Mouse (Mus musculus) midbrain, embryonic 10.5 days (tissue): ENCODE data around the gene Aprt. TPM values are rescaled to one million over a fixed set of nuclear protein-coding genes. Genes with fewer than 3 reads are reported as not detected.
"Not testable (repeated sequence)": the region's sequence is repeated elsewhere in the genome, so short reads cannot be mapped to it uniquely, and the experiment has no call there.

Experiments used
- DNase-seq: peaks from one replicate; pipeline ENCODE4 v3.0.0-alpha.2; 2017; ENCODE audit warnings: low spot score
- H3K27ac ChIP-seq: fragments of 300-500 bp; sonication (generic); replicated peaks from 2 replicates; pipeline ENCODE4 v1.5.1; 2016; ENCODE audit warnings: mild to moderate bottlenecking
- H3K27me3 ChIP-seq: fragments of 300-500 bp; sonication (generic); 2 replicates; pipeline ENCODE4 v1.6.1; 2016; ENCODE audit warnings: low read depth, mild to moderate bottlenecking; ENCODE audit not compliant: poor library complexity, severe bottlenecking
- H3K36me3 ChIP-seq: fragments of 300-500 bp; sonication (generic); 2 replicates; pipeline ENCODE4 v1.6.1; 2016; ENCODE audit warnings: mild to moderate bottlenecking, moderate library complexity
- H3K4me1 ChIP-seq: fragments of 300-500 bp; sonication (generic); 2 replicates; pipeline ENCODE4 v1.6.1; 2016
- H3K4me3 ChIP-seq: fragments of 300-500 bp; sonication (generic); 2 replicates; pipeline ENCODE4 v1.5.1; 2016; ENCODE audit warnings: mild to moderate bottlenecking, moderate library complexity
- H3K9me3 ChIP-seq: fragments of 300-500 bp; sonication (generic); replicated peaks from 2 replicates; pipeline ENCODE4 v1.6.1; 2016; ENCODE audit warnings: mild to moderate bottlenecking
- whole genome bisulfite sequencing: fragments of 180-500 bp; shearing (Covaris S2); methylation state at CpG from one replicate; pipeline ENCODE4 v1.1.7; 2016; 5-methylcytosine and 5-hydroxymethylcytosine counted together
- polyA plus RNA-seq: library from polyadenylated mRNA; unstranded; fragments of >200 nt; fragmentation: Nextera tagmentation; extraction: Ambion mirVana; gene quantifications from 2 replicates; pipeline ENCODE4 v1.2.1, GENCODE M21; 2016

Aprt gene
- polyA plus RNA-seq, 1 experiment from 2014 or later = 278 TPM

- no peak for DNase-seq
- Histone ChIP-seq H3K9me3 (no peaks in the 10 kb centered on the region), H3K4me1 (peaks cover 45% of the 10 kb centered on the region), H3K27ac (0 out of 2 replicates have a peak overlapping the region, but pooled peaks have one; percentile 46), H3K36me3 (peaks cover 12% of the 10 kb centered on the region), H3K27me3 (no peaks in the 10 kb centered on the region), H3K4me3 (no peak overlapping the region)
- WGBS = 29% methylated on average over 7 of the region's 7 CpGs
Measured at GRCm38 (mm10) chr8:122579196-122579595, 2.5 kb upstream of the Aprt start.

GRCm38 (mm10) chr8:122577116-122577515 lies 407 bp upstream of the Aprt start:
- WGBS = 42% methylated on average over 10 of the region's 10 CpGs
- DNase-seq = no peak
- H3K9me3 ChIP-seq = no peaks in the 10 kb centered on the region
- H3K36me3 ChIP-seq = peaks cover 33% of the 10 kb centered on the region
- H3K4me3 ChIP-seq = peak overlapping the region; percentile 66
- no peaks in the 10 kb centered on the region for H3K27me3 ChIP-seq
- peaks cover 66% of the 10 kb centered on the region for H3K4me1 ChIP-seq
- peak overlapping the region; percentile 86 for H3K27ac ChIP-seq

- peaks cover 77% of the 10 kb centered on the region for H3K4me1 ChIP-seq
- peak overlapping the region; percentile 66 for H3K4me3 ChIP-seq
- no peaks in the 10 kb centered on the region for H3K27me3 ChIP-seq
- peak overlapping the region; percentile 86 for H3K27ac ChIP-seq
- H3K9me3 ChIP-seq = no peaks in the 10 kb centered on the region
- DNase-seq = peak; percentile 35
- 19% methylated on average over 21 of the region's 21 CpGs for WGBS
- peaks cover 44% of the 10 kb centered on the region for H3K36me3 ChIP-seq
Measured at GRCm38 (mm10) chr8:122575735-122576647, 718 bp downstream of the Aprt start.

GRCm38 (mm10) chr8:122575286-122575685 lies 1.4 kb downstream of the Aprt start:
- Histone ChIP-seq H3K36me3 (peaks cover 51% of the 10 kb centered on the region), H3K4me3 (peak overlapping the region; percentile 66)

GRCm38 (mm10) chr8:122574667-122575251 lies 1.9 kb downstream of the Aprt start:
- H3K27me3 ChIP-seq = no peaks in the 10 kb centered on the region
- DNase-seq = no peak
- H3K4me3 ChIP-seq = peak overlapping the region; percentile 66
- 51% methylated on average over 10 of the region's 10 CpGs for WGBS
- no peak overlapping the region for H3K27ac ChIP-seq
- H3K36me3 ChIP-seq = peaks cover 56% of the 10 kb centered on the region
- no peaks in the 10 kb centered on the region for H3K9me3 ChIP-seq
- peaks cover 85% of the 10 kb centered on the region for H3K4me1 ChIP-seq

More at GRCm38 (mm10) chr8:122575286-122575685, 1.4 kb downstream of the Aprt start:
- Histone ChIP-seq H3K4me1 (peaks cover 82% of the 10 kb centered on the region), H3K27me3 (no peaks in the 10 kb centered on the region), H3K9me3 (no peaks in the 10 kb centered on the region), H3K27ac (no peak overlapping the region)
- DNase-seq = no peak
- 77% methylated on average over 8 of the region's 8 CpGs for WGBS

GRCm38 (mm10) chr8:122574264-122574663 lies 2.4 kb downstream of the Aprt start:
- Histone ChIP-seq H3K36me3 (peaks cover 61% of the 10 kb centered on the region), H3K27ac (no peak overlapping the region), H3K4me3 (no peak overlapping the region), H3K9me3 (no peaks in the 10 kb centered on the region), H3K27me3 (no peaks in the 10 kb centered on the region), H3K4me1 (peaks cover 86% of the 10 kb centered on the region)
- 74% methylated on average over 3 of the region's 3 CpGs for WGBS
- DNase-seq = no peak

- Histone ChIP-seq H3K27me3 (no peaks in the 10 kb centered on the region), H3K4me3 (no peak overlapping the region; the same call in 1 of the 2 replicates), H3K4me1 (peaks cover 87% of the 10 kb centered on the region), H3K36me3 (peaks cover 66% of the 10 kb centered on the region), H3K27ac (peak overlapping the region; percentile 59; the same call in 1 of the 2 replicates), H3K9me3 (no peaks in the 10 kb centered on the region)
- 53% methylated on average over 9 of the region's 9 CpGs for WGBS
- no peak for DNase-seq
Measured at GRCm38 (mm10) chr8:122573577-122573976, 3.1 kb downstream of the Aprt start.

GRCm38 (mm10) chr8:122573176-122573575 lies 3.5 kb downstream of the Aprt start:
- DNase-seq, H3K4me3 ChIP-seq, H3K27me3 ChIP-seq, H3K9me3 ChIP-seq: not testable (repeated sequence)
- H3K36me3 ChIP-seq = peaks cover 66% of the 10 kb centered on the region
- peaks cover 90% of the 10 kb centered on the region for H3K4me1 ChIP-seq
- WGBS = 42% methylated on average over 4 of the region's 4 CpGs
- H3K27ac ChIP-seq = peak overlapping the region; percentile 59; the same call in 1 of the 2 replicates

GRCm38 (mm10) chr8:122572751-122573150 lies 4.0 kb downstream of the Aprt start:
- Histone ChIP-seq H3K9me3 (no peaks in the 10 kb centered on the region), H3K27me3 (no peaks in the 10 kb centered on the region), H3K27ac (0 out of 2 replicates have a peak overlapping the region, but pooled peaks have one; percentile 59), H3K4me3 (no peak overlapping the region), H3K36me3 (peaks cover 66% of the 10 kb centered on the region), H3K4me1 (peaks cover 93% of the 10 kb centered on the region)
- 92% methylated on average over 3 of the region's 3 CpGs for WGBS
- DNase-seq = no peak

GRCm38 (mm10) chr8:122571750-122572267 lies 4.9 kb downstream of the Aprt start:
- H3K36me3 ChIP-seq = peaks cover 66% of the 10 kb centered on the region
- no peak for DNase-seq
- no peak overlapping the region for H3K27ac ChIP-seq
- H3K4me3 ChIP-seq = no peak overlapping the region
- H3K27me3 ChIP-seq = no peaks in the 10 kb centered on the region
- H3K9me3 ChIP-seq = no peaks in the 10 kb centered on the region
- 92% methylated on average over 17 of the region's 17 CpGs for WGBS
- H3K4me1 ChIP-seq = peaks cover 92% of the 10 kb centered on the region

GRCm38 (mm10) chr8:122571153-122571552 lies 5.6 kb downstream of the Aprt start:
- Histone ChIP-seq H3K36me3 (peaks cover 66% of the 10 kb centered on the region), H3K4me1 (peaks cover 92% of the 10 kb centered on the region), H3K4me3 (no peak overlapping the region), H3K27ac (no peak overlapping the region), H3K27me3 (no peaks in the 10 kb centered on the region), H3K9me3 (no peaks in the 10 kb centered on the region)
- 94% methylated on average over 11 of the region's 11 CpGs for WGBS
- no peak for DNase-seq

GRCm38 (mm10) chr8:122569996-122570395 lies 6.7 kb downstream of the Aprt start:
- no peak overlapping the region for H3K27ac ChIP-seq
- 96% methylated on average over 16 of the region's 16 CpGs for WGBS
- H3K36me3 ChIP-seq = peaks cover 65% of the 10 kb centered on the region
- peak overlapping the region; percentile 95 for H3K4me3 ChIP-seq
- H3K4me1 ChIP-seq = peaks cover 81% of the 10 kb centered on the region
- H3K27me3 ChIP-seq = no peaks in the 10 kb centered on the region
- no peaks in the 10 kb centered on the region for H3K9me3 ChIP-seq
- DNase-seq = no peak
